Mouse (Mus musculus): ENCODE results near the gene Add2. TPM values are rescaled to one million over a fixed set of nuclear protein-coding genes. Genes with fewer than 3 reads are reported as not detected.

The Add2 gene
- polyA plus RNA-seq, 1 experiment from 2014 or later = 1.7 TPM

DNA sequence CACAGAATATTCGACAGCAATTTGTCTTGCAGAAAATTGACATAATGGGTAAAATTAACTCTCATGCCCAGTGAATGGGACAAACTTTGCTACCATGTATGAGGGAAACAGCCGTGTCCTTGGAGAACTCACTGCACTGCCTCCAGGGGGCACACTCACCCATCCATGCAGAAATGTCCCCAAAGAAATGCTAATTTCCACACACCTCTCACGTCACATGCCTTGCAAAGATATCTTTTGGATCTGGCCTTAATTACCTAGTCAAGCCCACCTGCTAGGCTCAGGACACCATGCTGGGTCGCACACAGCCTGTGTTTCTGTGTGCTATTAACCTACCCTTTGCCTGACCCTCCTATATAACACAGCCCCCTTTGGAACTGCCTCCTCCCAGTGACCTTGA, 100.0 kb downstream of the Add2 start:
- Histone ChIP-seq H3K4me1 (ENCODE audit: control insufficient read depth, insufficient read depth, low read length) (no peaks in the 10 kb centered on the region), H3K36me3 (ENCODE audit: control insufficient read depth, insufficient read depth) (no peaks in the 10 kb centered on the region), H3K4me3 (ENCODE audit: low read length) (no peak overlapping the region), H3K9me3 (replicated peaks; ENCODE audit: control insufficient read depth, low read length) (no peaks in the 10 kb centered on the region), H3K9ac (ENCODE audit: low read length) (no peak overlapping the region), H3K27me3 (ENCODE audit: control insufficient read depth, insufficient read depth, low read length) (no peaks in the 10 kb centered on the region), H3K4me2 (ENCODE audit: low read depth, low read length) (no peak overlapping the region), H3K27ac (ENCODE audit: low read length) (no peak overlapping the region)
- WGBS = 69% methylated on average over 4 of the region's 4 CpGs
- no peak for ATAC-seq (replicated peaks; ENCODE audit: extremely low read depth, insufficient read depth, low FRiP score)

DNA sequence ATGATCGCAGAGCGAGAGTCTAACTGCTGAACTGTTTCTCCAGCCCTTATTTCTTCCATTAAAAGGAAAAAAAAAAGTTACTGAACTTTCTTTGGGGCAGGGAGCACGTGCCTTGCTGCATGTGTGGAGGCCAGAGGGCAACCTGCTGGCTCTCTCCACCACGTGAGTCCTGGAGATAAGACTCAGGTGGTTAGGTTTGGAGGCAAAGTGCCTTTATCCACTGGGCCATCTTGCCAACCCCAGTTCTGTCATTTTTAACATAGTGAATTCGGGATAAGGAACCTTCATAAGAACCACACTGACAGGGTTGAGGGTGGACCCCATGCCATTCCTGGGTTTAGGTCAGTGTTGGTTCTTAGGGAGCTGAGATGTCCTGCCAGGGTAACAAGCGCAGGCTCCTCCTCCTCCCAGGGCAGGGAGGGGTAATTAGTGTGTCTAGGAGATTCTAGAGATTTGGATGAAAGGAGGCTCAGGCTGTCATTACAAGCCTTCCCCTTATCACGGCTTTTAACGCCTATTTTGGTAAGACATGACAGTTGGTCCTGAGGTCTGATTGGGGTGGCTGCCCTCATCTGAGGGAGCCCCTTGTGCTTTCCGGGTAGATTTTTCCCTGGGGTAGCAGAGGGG, 101.5 kb downstream of the Add2 start:
- Histone ChIP-seq H3K4me1 (ENCODE audit: control insufficient read depth, insufficient read depth, low read length) (no peaks in the 10 kb centered on the region), H3K4me3 (ENCODE audit: low read length) (no peak overlapping the region), H3K27me3 (ENCODE audit: control insufficient read depth, insufficient read depth, low read length) (no peaks in the 10 kb centered on the region), H3K9me3 (replicated peaks; ENCODE audit: control insufficient read depth, low read length) (no peaks in the 10 kb centered on the region), H3K27ac (ENCODE audit: low read length) (no peak overlapping the region), H3K4me2 (ENCODE audit: low read depth, low read length) (no peak overlapping the region), H3K36me3 (ENCODE audit: control insufficient read depth, insufficient read depth) (no peaks in the 10 kb centered on the region), H3K9ac (ENCODE audit: low read length) (no peak overlapping the region)
- no peak for ATAC-seq (replicated peaks; ENCODE audit: extremely low read depth, insufficient read depth, low FRiP score)
- 44% methylated on average over 9 of the region's 9 CpGs for WGBS

DNA sequence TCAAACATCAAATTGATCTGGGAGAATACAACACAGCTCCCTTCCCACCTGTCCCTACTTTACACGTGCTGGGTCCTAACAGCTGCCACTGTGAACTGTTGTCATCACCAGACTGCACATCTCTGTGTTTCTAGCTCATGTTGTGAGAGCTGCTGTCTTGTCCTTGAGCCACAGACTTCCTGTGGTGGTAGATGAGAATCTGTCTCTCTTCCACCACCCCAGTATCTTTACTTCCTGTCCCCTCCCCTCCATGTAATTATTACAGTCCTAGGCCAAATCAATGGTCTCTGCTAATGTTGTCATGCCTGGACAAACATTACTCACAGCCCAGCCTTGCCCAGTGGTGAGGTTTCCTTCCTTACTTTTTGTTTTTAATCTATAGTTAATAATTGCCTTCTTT, 105.4 kb downstream of the Add2 start:
- WGBS = 44% methylated on average over 1 of the region's 1 CpGs
- Histone ChIP-seq H3K27ac (ENCODE audit: low read length) (no peak overlapping the region), H3K4me1 (ENCODE audit: control insufficient read depth, insufficient read depth, low read length) (no peaks in the 10 kb centered on the region), H3K36me3 (ENCODE audit: control insufficient read depth, insufficient read depth) (no peaks in the 10 kb centered on the region), H3K9me3 (replicated peaks; ENCODE audit: control insufficient read depth, low read length) (0 out of 2 replicates have a peak, but pooled peaks cover 2% of the 10 kb centered on the region), H3K9ac (ENCODE audit: low read length) (no peak overlapping the region), H3K27me3 (ENCODE audit: control insufficient read depth, insufficient read depth, low read length) (no peaks in the 10 kb centered on the region), H3K4me3 (ENCODE audit: low read length) (no peak overlapping the region), H3K4me2 (ENCODE audit: low read depth, low read length) (no peak overlapping the region)
- ATAC-seq (replicated peaks; ENCODE audit: extremely low read depth, insufficient read depth, low FRiP score) = no peak

DNA sequence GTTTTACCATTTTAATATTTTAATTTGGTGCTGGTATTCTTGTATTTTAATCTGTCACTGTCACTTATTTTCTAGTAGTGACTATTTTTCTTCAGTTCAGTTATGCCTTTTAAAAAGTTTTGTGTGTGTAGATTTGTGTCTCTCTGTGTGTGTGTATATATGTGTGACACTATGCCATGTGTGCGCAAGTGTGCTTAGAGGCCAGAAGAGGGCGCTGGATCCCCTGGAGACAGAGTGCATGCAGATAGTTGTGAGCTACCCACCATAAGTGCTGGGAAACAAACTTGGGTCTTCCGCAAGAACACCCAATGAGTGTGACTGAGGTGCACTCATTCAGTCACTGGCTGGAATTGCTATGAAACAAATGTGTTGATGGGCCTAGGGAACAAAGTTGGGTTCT, 107.7 kb downstream of the Add2 start:
- Histone ChIP-seq H3K9me3 (replicated peaks; ENCODE audit: control insufficient read depth, low read length) (0 out of 2 replicates have a peak, but pooled peaks cover 2% of the 10 kb centered on the region), H3K4me1 (ENCODE audit: control insufficient read depth, insufficient read depth, low read length) (no peaks in the 10 kb centered on the region), H3K27ac (ENCODE audit: low read length) (no peak overlapping the region), H3K9ac (ENCODE audit: low read length) (no peak overlapping the region), H3K4me2 (ENCODE audit: low read depth, low read length) (no peak overlapping the region), H3K4me3 (ENCODE audit: low read length) (no peak overlapping the region), H3K36me3 (ENCODE audit: control insufficient read depth, insufficient read depth) (no peaks in the 10 kb centered on the region), H3K27me3 (ENCODE audit: control insufficient read depth, insufficient read depth, low read length) (no peaks in the 10 kb centered on the region)
- ATAC-seq (replicated peaks; ENCODE audit: extremely low read depth, insufficient read depth, low FRiP score) = no peak
- 82% methylated on average over 3 of the region's 3 CpGs for WGBS

DNA sequence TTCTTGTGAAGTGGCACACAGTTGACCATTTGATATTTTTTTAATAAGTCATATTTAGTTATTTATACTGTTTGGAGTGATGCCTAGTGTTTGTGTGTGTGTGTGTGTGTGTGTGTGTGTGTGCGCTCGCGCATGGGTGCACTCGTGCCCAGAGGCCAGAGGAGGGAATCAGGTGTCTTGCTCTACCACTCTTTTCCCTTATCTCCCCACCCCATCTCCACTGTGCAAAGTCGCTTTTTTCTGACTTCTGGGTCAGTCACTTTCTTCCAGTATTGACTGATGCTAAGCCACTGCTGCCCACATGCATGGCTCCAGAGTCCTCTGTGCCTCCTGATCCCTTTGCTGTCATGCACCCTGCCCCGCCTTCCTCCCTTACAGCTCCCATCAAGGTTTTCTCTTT, 112.8 kb downstream of the Add2 start:
- WGBS = 81% methylated on average over 6 of the region's 6 CpGs
- Histone ChIP-seq H3K4me2 (ENCODE audit: low read depth, low read length) (no peak overlapping the region), H3K9ac (ENCODE audit: low read length) (no peak overlapping the region), H3K9me3 (replicated peaks; ENCODE audit: control insufficient read depth, low read length) (0 out of 2 replicates have a peak, but pooled peaks cover under 1% of the 10 kb centered on the region), H3K4me1 (ENCODE audit: control insufficient read depth, insufficient read depth, low read length) (no peaks in the 10 kb centered on the region), H3K4me3 (ENCODE audit: low read length) (no peak overlapping the region), H3K36me3 (ENCODE audit: control insufficient read depth, insufficient read depth) (no peaks in the 10 kb centered on the region), H3K27ac (ENCODE audit: low read length) (no peak overlapping the region), H3K27me3 (ENCODE audit: control insufficient read depth, insufficient read depth, low read length) (no peaks in the 10 kb centered on the region)
- ATAC-seq (replicated peaks; ENCODE audit: extremely low read depth, insufficient read depth, low FRiP score) = no peak

DNA sequence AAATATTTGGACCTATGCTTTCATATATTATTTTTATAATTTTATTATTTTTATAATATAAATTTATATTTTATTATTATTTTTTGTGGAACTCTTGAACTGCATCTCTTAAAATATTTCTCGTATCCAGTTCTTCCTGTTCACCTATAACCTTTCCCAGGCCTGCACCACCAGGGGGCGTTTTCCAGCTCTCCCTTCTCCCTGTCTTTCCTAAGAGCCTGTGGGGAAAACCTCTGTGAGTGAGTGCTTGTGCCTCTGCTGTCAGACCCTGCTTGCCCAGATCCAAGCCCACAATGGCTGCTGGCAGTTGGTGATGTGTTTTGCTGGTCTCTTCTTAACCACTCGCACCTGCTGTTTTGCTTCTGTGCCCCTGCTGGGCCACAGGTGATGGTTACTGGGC, 113.3 kb downstream of the Add2 start:
- Histone ChIP-seq H3K4me3 (ENCODE audit: low read length) (no peak overlapping the region), H3K4me2 (ENCODE audit: low read depth, low read length) (no peak overlapping the region), H3K36me3 (ENCODE audit: control insufficient read depth, insufficient read depth) (no peaks in the 10 kb centered on the region), H3K4me1 (ENCODE audit: control insufficient read depth, insufficient read depth, low read length) (no peaks in the 10 kb centered on the region), H3K27me3 (ENCODE audit: control insufficient read depth, insufficient read depth, low read length) (no peaks in the 10 kb centered on the region), H3K27ac (ENCODE audit: low read length) (no peak overlapping the region), H3K9ac (ENCODE audit: low read length) (no peak overlapping the region), H3K9me3 (replicated peaks; ENCODE audit: control insufficient read depth, low read length) (no peaks in the 10 kb centered on the region)
- WGBS = 15% methylated on average over 3 of the region's 3 CpGs
- ATAC-seq (replicated peaks; ENCODE audit: extremely low read depth, insufficient read depth, low FRiP score) = no peak

DNA sequence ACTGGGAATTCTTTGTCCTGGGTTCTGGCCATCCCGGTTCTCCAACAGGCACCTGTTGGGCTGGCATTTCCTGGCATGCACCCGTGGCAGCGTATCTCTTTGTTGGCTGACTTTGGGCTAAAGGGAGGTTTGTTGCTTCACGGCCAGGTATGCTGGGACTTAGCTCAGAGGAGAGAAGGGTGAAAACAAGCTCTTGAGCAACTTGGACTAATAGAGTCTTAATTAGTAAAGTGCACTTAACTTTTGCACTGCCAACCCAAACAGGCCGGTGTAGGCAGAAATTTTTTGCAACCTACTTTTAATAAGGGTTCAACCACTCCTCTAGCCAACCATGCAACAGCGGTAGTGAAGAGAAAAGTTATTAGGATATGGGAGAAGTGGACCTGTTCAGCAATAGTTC, 116.5 kb downstream of the Add2 start:
- no peak overlapping the region for H3K4me3 ChIP-seq (ENCODE audit: low read length)
- WGBS = 93% methylated on average over 6 of the region's 6 CpGs
- no peak overlapping the region for H3K27ac ChIP-seq (ENCODE audit: low read length)
- no peak for ATAC-seq (replicated peaks; ENCODE audit: extremely low read depth, insufficient read depth, low FRiP score)
- H3K4me2 ChIP-seq (ENCODE audit: low read depth, low read length) = no peak overlapping the region
- no peaks in the 10 kb centered on the region for H3K4me1 ChIP-seq (ENCODE audit: control insufficient read depth, insufficient read depth, low read length)
- no peaks in the 10 kb centered on the region for H3K27me3 ChIP-seq (ENCODE audit: control insufficient read depth, insufficient read depth, low read length)
- no peaks in the 10 kb centered on the region for H3K9me3 ChIP-seq (replicated peaks; ENCODE audit: control insufficient read depth, low read length)
- H3K9ac ChIP-seq (ENCODE audit: low read length) = no peak overlapping the region
- no peaks in the 10 kb centered on the region for H3K36me3 ChIP-seq (ENCODE audit: control insufficient read depth, insufficient read depth)

DNA sequence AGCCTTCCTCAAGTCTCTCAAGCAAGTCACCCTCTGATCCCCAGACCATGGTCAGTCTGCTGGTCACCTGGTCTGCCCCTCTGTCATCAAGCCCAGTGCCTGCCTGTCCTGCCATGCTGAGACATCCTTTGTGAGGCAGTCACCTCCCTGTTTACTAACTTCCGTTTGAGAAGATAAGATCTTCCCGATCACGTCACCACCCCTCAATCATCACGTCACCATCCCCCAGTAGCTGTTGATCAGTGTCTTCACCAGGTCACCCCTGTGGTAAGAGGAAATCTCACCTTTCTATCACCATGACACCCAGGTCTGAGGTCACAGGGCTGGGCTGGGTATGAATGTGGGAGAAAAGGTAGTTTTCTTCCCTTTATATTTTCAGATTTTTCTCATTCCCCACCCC, 120.0 kb downstream of the Add2 start:
- Histone ChIP-seq H3K4me2 (ENCODE audit: low read depth, low read length) (no peak overlapping the region), H3K4me1 (ENCODE audit: control insufficient read depth, insufficient read depth, low read length) (no peaks in the 10 kb centered on the region), H3K9ac (ENCODE audit: low read length) (no peak overlapping the region), H3K27me3 (ENCODE audit: control insufficient read depth, insufficient read depth, low read length) (no peaks in the 10 kb centered on the region), H3K27ac (ENCODE audit: low read length) (no peak overlapping the region), H3K36me3 (ENCODE audit: control insufficient read depth, insufficient read depth) (no peaks in the 10 kb centered on the region), H3K4me3 (ENCODE audit: low read length) (no peak overlapping the region), H3K9me3 (replicated peaks; ENCODE audit: control insufficient read depth, low read length) (0 out of 2 replicates have a peak, but pooled peaks cover 3% of the 10 kb centered on the region)
- 31% methylated on average over 4 of the region's 4 CpGs for WGBS
- no peak for ATAC-seq (replicated peaks; ENCODE audit: extremely low read depth, insufficient read depth, low FRiP score)

DNA sequence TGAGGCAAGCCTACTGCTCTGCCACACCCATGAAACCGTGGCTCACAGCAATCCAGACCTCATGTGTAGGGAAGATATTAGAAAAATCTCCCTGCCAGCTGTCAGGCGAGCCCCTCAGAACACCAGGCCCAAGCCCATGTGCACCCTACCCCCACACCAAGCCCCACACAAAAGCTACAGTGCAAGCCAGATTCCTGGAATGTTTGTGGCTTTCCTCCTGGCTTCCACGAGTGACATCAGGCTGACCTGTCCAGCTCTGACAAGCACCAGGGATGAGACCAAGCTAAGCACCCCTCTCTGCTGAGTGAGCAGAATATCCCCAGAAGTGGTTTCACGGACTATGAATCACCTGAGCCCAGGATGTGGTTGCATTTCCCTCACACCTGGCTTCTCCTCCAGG, 120.5 kb downstream of the Add2 start:
- no peak overlapping the region for H3K27ac ChIP-seq (ENCODE audit: low read length)
- H3K9ac ChIP-seq (ENCODE audit: low read length) = no peak overlapping the region
- H3K4me2 ChIP-seq (ENCODE audit: low read depth, low read length) = no peak overlapping the region
- no peaks in the 10 kb centered on the region for H3K4me1 ChIP-seq (ENCODE audit: control insufficient read depth, insufficient read depth, low read length)
- no peak for ATAC-seq (replicated peaks; ENCODE audit: extremely low read depth, insufficient read depth, low FRiP score)
- H3K36me3 ChIP-seq (ENCODE audit: control insufficient read depth, insufficient read depth) = no peaks in the 10 kb centered on the region
- 0 out of 2 replicates have a peak, but pooled peaks cover 3% of the 10 kb centered on the region for H3K9me3 ChIP-seq (replicated peaks; ENCODE audit: control insufficient read depth, low read length)
- no peak overlapping the region for H3K4me3 ChIP-seq (ENCODE audit: low read length)
- 26% methylated on average over 4 of the region's 4 CpGs for WGBS
- H3K27me3 ChIP-seq (ENCODE audit: control insufficient read depth, insufficient read depth, low read length) = no peaks in the 10 kb centered on the region
